Mouse (Mus musculus) stomach, postnatal 0 days (tissue): ENCODE measurements around the gene Dock4.

Experiments used
- CTCF ChIP-seq: IDR thresholded peaks from 2 replicates; pipeline ENCODE4 v1.5.1; 2016; ENCODE audit warnings: antibody characterized with exemption, low read depth, mild to moderate bottlenecking, moderate library complexity
- EP300 ChIP-seq: optimal IDR thresholded peaks from 2 replicates; pipeline ENCODE3; 2016; ENCODE audit warnings: antibody characterized with exemption

DNA sequence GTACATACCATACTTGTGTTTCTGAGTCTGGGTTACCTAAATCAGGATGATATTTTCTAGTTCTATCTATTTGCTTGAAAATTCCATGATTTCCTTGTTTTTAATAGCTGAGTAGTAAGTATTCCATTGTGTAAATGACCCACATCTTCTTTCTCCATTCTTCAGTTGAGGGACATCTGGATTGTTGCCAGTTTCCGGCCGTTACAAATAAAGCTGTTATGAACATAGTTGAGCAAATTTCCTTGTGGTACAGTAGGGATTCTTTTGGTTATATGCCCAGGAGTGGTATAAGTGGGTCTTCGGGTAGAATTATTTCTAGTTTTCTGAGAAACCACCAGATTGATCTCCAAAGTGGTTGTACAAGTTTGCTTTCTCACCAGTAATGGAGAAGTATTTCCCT is 79.3 kb downstream of the Dock4 start:
- TF ChIP-seq CTCF = no peak
- no peak for TF ChIP-seq EP300
